Mouse (Mus musculus) cerebellum, adult 2 months (tissue): Measurements from ENCODE around the gene Slc9a3r2.

Experiments
- CTCF ChIP-seq: fragments of 200-500 bp; IDR thresholded peaks from 2 replicates; pipeline ENCODE4 v1.5.1; 2011; ENCODE audit warnings: low read depth, mild to moderate bottlenecking, control low read depth, low read length, moderate library complexity, borderline replicate concordance; ENCODE audit not compliant: insufficient read depth
- POLR2A ChIP-seq: fragments of 200-500 bp; IDR thresholded peaks from 2 replicates; pipeline ENCODE4 v1.6.1; 2011; ENCODE audit warnings: low read length, control low read depth, borderline replicate concordance; ENCODE audit not compliant: insufficient read depth

GRCm38 (mm10) chr17:24593992-24594890 is 55.9 kb downstream of the Slc9a3r2 start:
- no peak for TF ChIP-seq POLR2A
- no peak for TF ChIP-seq CTCF
